Mouse (Mus musculus): Measurements from ENCODE around the gene Sppl2a. TPM values are rescaled to one million over a fixed set of nuclear protein-coding genes. Genes with fewer than 3 reads are reported as not detected.

Sppl2a gene
- polyA plus RNA-seq, 1 experiment = 24.9 TPM

DNA sequence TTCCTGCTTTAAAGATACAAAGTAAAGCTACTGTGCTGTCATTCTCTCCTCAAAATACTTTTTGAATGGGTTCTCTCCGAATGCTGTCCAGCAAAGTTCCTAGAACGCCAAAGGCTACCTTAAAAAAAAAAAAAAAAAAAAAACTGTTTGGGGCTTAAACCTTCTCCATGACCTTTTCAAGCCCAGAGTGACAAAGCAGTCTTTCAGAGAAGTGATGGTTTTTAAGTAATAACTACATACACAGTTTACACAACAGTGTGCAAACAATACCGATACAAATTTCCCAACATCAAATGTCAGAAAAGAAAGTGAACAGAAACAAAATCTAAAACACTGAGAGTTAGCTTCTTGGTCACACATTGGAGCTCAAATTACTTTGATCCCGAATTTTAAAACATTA is 1.3 kb downstream of the Sppl2a start:
- Histone ChIP-seq H3K27me3 (replicated peaks; ENCODE audit: control insufficient read depth, insufficient read depth, low read length) (no peaks in the 10 kb centered on the region), H3K27ac (ENCODE audit: insufficient read depth, low read depth, low read length) (no peak overlapping the region), H3K4me3 (ENCODE audit: insufficient read depth, low read depth, low read length) (no peak overlapping the region), H3K4me1 (ENCODE audit: control insufficient read depth, insufficient read depth, low read length) (peaks cover 7% of the 10 kb centered on the region; the same call in 1 of the 2 replicates), H3K36me3 (ENCODE audit: control insufficient read depth, insufficient read depth, low read length) (no peaks in the 10 kb centered on the region; the same call in 1 of the 2 replicates)
- no peak for DNase-seq
- 35% methylated on average over 4 of the region's 4 CpGs for WGBS
- TF ChIP-seq CTCF (conservative IDR thresholded peaks at IDR 0.05; ENCODE audit: insufficient read depth, insufficient read length, low read depth, low read length) = no peak
- no peak for TF ChIP-seq POLR2A (IDR thresholded peaks at IDR 0.05; ENCODE audit: low read depth, low read length)

- H3K4me3 ChIP-seq (ENCODE audit: insufficient read depth, low read depth, low read length) = no peak overlapping the region
- TF ChIP-seq POLR2A (IDR thresholded peaks at IDR 0.05; ENCODE audit: low read depth, low read length) (no peak), CTCF (conservative IDR thresholded peaks at IDR 0.05; ENCODE audit: insufficient read depth, insufficient read length, low read depth, low read length) (no peak)
- peaks cover 5% of the 10 kb centered on the region for H3K36me3 ChIP-seq (ENCODE audit: control insufficient read depth, insufficient read depth, low read length)
- H3K27me3 ChIP-seq (replicated peaks; ENCODE audit: control insufficient read depth, insufficient read depth, low read length) = no peaks in the 10 kb centered on the region
- H3K27ac ChIP-seq (ENCODE audit: insufficient read depth, low read depth, low read length) = no peak overlapping the region
- WGBS = 86% methylated on average over 6 of the region's 6 CpGs
- DNase-seq = no peak
- H3K4me1 ChIP-seq (ENCODE audit: control insufficient read depth, insufficient read depth, low read length) = peaks cover 3% of the 10 kb centered on the region; the same call in 1 of the 2 replicates
Observed at GRCm38 (mm10) chr2:126928681-126929080, 4.4 kb downstream of the Sppl2a start.

GRCm38 (mm10) chr2:126920358-126921060 is 12.5 kb downstream of the Sppl2a start:
- 84% methylated on average over 12 of the region's 12 CpGs for WGBS
- Histone ChIP-seq H3K4me3 (ENCODE audit: insufficient read depth, low read depth, low read length) (no peak overlapping the region), H3K27me3 (replicated peaks; ENCODE audit: control insufficient read depth, insufficient read depth, low read length) (no peaks in the 10 kb centered on the region), H3K27ac (ENCODE audit: insufficient read depth, low read depth, low read length) (no peak overlapping the region), H3K36me3 (ENCODE audit: control insufficient read depth, insufficient read depth, low read length) (peaks cover 7% of the 10 kb centered on the region), H3K4me1 (ENCODE audit: control insufficient read depth, insufficient read depth, low read length) (no peaks in the 10 kb centered on the region)
- no peak for DNase-seq
- TF ChIP-seq CTCF (conservative IDR thresholded peaks at IDR 0.05; ENCODE audit: insufficient read depth, insufficient read length, low read depth, low read length) = no peak
- TF ChIP-seq POLR2A (IDR thresholded peaks at IDR 0.05; ENCODE audit: low read depth, low read length) = no peak

- Histone ChIP-seq H3K4me1 (ENCODE audit: control insufficient read depth, insufficient read depth, low read length) (no peaks in the 10 kb centered on the region), H3K27ac (ENCODE audit: insufficient read depth, low read depth, low read length) (no peak overlapping the region), H3K4me3 (ENCODE audit: insufficient read depth, low read depth, low read length) (no peak overlapping the region), H3K36me3 (ENCODE audit: control insufficient read depth, insufficient read depth, low read length) (peaks cover 6% of the 10 kb centered on the region), H3K27me3 (replicated peaks; ENCODE audit: control insufficient read depth, insufficient read depth, low read length) (no peaks in the 10 kb centered on the region)
- no peak for DNase-seq
- 47% methylated on average over 1 of the region's 1 CpGs for WGBS
- no peak for TF ChIP-seq POLR2A (IDR thresholded peaks at IDR 0.05; ENCODE audit: low read depth, low read length)
- TF ChIP-seq CTCF (conservative IDR thresholded peaks at IDR 0.05; ENCODE audit: insufficient read depth, insufficient read length, low read depth, low read length) = no peak
Observed at GRCm38 (mm10) chr2:126916236-126916635, 16.8 kb downstream of the Sppl2a start.

DNA sequence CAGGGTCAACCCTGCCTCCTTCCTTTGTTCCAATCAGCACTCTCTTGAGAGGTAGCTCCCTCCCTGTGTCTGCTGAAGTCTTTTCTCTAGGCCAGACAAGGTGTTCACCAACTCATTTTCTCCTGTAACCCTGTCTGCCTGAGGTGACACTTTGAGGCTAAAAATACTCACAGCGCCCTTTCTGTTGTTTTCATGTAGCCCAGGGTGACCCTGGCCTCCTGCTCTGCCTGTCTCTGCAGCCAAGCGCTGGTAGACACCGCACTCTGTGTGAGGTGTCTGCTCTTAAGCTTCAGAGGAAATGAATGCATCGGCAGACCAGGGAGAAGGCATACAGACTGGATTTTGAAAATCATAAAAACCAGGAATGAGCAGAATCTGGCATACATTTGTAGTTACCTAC is 18.9 kb downstream of the Sppl2a start:
- no peak for DNase-seq
- peaks cover 4% of the 10 kb centered on the region for H3K36me3 ChIP-seq (ENCODE audit: control insufficient read depth, insufficient read depth, low read length)
- WGBS = 79% methylated on average over 4 of the region's 4 CpGs

GRCm38 (mm10) chr2:126904162-126904561 is 28.9 kb downstream of the Sppl2a start:
- Histone ChIP-seq H3K4me3 (ENCODE audit: insufficient read depth, low read depth, low read length) (no peak overlapping the region), H3K36me3 (ENCODE audit: control insufficient read depth, insufficient read depth, low read length) (0 out of 2 replicates have a peak, but pooled peaks cover 3% of the 10 kb centered on the region), H3K4me1 (ENCODE audit: control insufficient read depth, insufficient read depth, low read length) (no peaks in the 10 kb centered on the region), H3K27me3 (replicated peaks; ENCODE audit: control insufficient read depth, insufficient read depth, low read length) (no peaks in the 10 kb centered on the region), H3K27ac (ENCODE audit: insufficient read depth, low read depth, low read length) (no peak overlapping the region)
- no peak for DNase-seq
- TF ChIP-seq CTCF (conservative IDR thresholded peaks at IDR 0.05; ENCODE audit: insufficient read depth, insufficient read length, low read depth, low read length) (no peak), POLR2A (IDR thresholded peaks at IDR 0.05; ENCODE audit: low read depth, low read length) (no peak)
- WGBS = 60% methylated on average over 3 of the region's 3 CpGs

More for the DNA sequence above, 18.9 kb downstream of the Sppl2a start:
- H3K4me3 ChIP-seq (ENCODE audit: insufficient read depth, low read depth, low read length) = no peak overlapping the region
- TF ChIP-seq POLR2A (IDR thresholded peaks at IDR 0.05; ENCODE audit: low read depth, low read length) = no peak
- TF ChIP-seq CTCF (conservative IDR thresholded peaks at IDR 0.05; ENCODE audit: insufficient read depth, insufficient read length, low read depth, low read length) = no peak
- no peaks in the 10 kb centered on the region for H3K27me3 ChIP-seq (replicated peaks; ENCODE audit: control insufficient read depth, insufficient read depth, low read length)
- H3K4me1 ChIP-seq (ENCODE audit: control insufficient read depth, insufficient read depth, low read length) = no peaks in the 10 kb centered on the region
- H3K27ac ChIP-seq (ENCODE audit: insufficient read depth, low read depth, low read length) = no peak overlapping the region

DNA sequence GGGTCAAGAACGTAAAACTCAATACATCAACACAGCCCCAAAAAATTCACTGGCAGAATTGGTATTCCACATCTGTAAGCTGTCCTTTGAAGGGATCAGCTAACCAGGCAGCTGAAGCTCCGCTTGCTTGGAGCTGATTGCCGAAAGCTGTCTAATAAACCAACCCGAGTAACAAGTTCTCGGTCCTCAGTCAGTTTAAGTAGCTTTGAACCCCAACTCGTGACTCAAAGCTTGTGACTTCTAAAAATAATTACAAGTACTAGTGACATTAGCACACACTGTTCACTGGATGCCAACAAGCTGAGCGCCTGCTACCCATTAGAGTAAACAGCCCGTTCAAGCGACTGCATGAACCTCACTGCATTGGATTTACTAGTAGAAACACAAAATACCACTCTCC is 35.5 kb downstream of the Sppl2a start:
- Histone ChIP-seq H3K4me1 (ENCODE audit: control insufficient read depth, insufficient read depth, low read length) (no peaks in the 10 kb centered on the region; the same call in 1 of the 2 replicates), H3K27me3 (replicated peaks; ENCODE audit: control insufficient read depth, insufficient read depth, low read length) (no peaks in the 10 kb centered on the region), H3K27ac (ENCODE audit: insufficient read depth, low read depth, low read length) (peak overlapping the region; percentile 88), H3K36me3 (ENCODE audit: control insufficient read depth, insufficient read depth, low read length) (no peaks in the 10 kb centered on the region), H3K4me3 (ENCODE audit: insufficient read depth, low read depth, low read length) (peak overlapping the region; percentile 22; the same call in 1 of the 2 replicates)
- WGBS = 46% methylated on average over 9 of the region's 9 CpGs
- TF ChIP-seq POLR2A (IDR thresholded peaks at IDR 0.05; ENCODE audit: low read depth, low read length) = no peak
- no peak for TF ChIP-seq CTCF (conservative IDR thresholded peaks at IDR 0.05; ENCODE audit: insufficient read depth, insufficient read length, low read depth, low read length)
- DNase-seq = peak; percentile 84
